Mouse (Mus musculus): ENCODE measurements around the gene Vsir.

Vsir gene

GRCm38 (mm10) chr10:60390177-60390903 lies 43.7 kb downstream of the Vsir start:
- DNase-seq = no peak

DNA sequence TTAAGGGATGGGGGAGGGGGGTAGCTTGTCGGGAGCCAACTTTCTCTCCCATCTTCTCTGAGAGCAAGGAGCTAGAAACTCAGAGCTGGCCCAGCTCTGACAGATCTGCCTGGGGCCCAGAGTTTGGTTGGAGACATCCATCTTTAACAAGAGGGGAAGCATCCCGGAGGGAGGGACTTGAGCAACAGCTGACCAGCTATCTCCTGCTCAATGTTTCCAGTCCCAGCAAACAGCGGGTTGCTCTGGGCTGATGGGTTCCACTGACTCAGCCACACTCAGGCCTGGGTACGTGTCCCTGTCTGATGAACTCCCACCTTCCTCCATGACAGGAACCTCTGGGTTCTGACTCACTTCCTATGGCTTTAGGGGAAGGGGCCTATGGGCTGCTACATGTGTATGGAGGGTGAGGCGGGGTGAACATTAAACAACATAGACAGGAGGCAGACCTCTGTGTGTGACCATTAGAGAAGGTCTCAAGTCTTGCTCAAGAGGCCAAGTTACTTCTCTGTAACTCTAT lies 44.3 kb downstream of the Vsir start:
- no peak for DNase-seq

DNA sequence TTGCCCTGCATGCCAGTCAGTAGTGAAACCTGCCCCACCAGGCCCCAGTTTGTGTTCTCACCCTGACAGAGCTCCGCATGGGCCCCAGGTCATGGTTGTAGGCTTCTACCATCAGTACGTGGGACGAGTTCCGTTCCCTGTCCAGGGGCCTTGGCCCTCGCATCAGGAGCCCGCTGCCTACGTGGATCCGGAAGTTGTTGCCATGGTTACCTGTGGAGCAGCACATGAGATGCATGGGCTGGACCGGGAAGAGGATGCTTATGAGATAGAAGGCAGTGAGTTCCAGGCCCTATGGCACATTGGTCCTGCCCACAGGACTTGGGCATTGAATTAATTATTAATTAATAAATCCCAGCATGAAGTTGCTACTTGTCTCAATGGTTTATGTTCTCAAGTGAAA lies 45.0 kb downstream of the Vsir start:
- DNase-seq = no peak

- no peak for DNase-seq
Measured at GRCm38 (mm10) chr10:60394936-60395335, 48.3 kb downstream of the Vsir start.

GRCm38 (mm10) chr10:60395605-60396004 lies 49.0 kb downstream of the Vsir start:
- no peak for DNase-seq

DNA sequence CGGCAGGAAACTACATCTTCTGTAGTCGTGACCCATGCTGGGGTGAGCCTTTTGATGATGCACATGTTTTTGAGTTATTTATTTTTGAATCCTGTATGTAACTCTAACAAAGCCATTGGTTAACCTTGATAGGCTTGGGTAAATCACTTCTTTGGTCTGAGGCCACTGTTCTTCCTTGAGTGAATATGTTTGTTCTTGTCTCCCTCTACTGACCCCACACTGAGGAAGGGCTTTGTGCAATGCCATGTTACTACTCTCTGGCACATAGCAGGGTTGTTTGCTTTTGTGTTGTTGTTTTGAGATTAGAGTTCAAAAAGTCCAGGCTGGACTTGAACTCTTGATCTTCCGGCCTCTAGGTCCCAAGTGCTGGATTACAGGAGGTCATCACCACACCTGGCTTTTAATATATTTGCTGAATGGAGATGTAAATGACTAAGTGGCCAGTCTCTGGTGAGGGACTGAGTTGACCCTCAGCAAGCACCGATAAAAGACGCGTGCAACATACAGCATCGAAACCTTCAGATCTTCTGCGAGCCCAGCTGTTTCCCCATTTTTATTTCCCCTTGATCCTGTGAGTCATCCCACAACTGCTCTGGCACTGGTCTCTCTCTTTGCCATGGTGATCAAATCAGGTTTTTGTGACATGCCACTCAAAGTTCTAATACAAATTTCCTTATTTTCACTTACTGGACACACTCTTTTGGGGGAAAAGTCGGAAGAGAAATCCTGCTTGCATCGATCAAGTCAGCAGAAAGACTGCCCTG lies 51.6 kb downstream of the Vsir start:
- DNase-seq = peak; percentile 31

DNA sequence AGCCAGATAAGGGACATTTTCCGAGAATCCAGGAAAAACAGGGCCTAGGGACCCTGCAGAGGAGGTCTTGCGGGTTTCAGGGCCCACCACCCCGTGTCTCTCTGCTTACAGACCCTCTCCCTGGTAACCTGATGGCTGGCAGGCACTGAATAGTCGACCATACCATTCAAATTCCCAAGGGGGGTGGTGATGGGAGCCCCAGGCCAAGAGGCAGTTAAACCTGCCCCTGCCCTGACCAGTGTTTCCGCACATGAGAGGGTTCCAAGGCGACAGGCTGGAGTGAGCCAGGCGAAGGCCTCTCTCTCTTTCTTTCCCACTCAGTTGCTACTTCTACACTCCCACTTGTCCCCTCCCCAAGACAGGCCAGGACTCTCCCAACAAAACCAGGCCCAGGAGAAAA lies 52.8 kb downstream of the Vsir start, which contains the start of gene Gm17455:
TSS of gene Gm17455 (plus strand) at position 278 of the 400 bp plus-strand sequence.
- DNase-seq = no peak

DNA sequence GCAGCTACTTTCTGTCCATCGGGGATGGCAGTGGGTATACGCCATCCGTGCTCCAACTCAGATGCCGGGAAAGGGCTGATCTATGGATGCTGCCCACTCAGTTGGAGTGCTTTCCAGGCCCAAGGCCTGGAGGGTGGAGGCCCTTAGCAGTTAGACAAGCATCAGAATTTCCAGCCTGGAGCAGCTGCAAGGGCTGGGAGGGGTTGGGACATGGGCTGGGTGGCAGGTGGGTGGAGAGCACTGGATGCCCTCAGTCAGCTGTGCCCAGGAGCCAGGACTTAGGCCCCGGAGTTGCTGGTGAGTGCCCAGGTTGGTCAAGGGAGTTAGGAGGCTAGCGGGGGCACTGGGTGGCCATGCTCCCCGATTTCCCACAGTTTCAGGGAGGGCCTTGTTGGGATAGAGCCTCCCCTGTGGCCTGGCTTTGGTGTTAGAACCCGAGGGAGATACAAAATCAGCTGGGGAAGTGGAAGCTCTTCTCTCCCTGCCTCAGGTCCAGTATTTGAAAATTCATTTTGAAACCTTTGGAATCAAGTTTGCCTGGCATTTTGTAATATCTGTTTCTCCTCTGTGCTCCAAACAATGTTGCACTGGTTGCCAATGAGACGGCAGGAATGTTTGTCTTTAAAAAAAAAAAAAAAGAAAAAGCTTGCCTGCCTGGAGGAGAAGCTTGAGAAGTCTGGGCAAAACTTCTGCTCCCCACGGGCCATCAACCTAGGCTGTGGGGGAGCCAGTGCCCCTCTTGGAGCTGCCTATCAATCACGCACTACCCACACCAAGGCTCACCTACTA lies 54.0 kb downstream of the Vsir start:
- no peak for DNase-seq

- DNase-seq = no peak
Measured at GRCm38 (mm10) chr10:60405460-60406177, 59.0 kb downstream of the Vsir start.

- DNase-seq = peak; percentile 80
Measured at GRCm38 (mm10) chr10:60407831-60408230, 61.2 kb downstream of the Vsir start.

DNA sequence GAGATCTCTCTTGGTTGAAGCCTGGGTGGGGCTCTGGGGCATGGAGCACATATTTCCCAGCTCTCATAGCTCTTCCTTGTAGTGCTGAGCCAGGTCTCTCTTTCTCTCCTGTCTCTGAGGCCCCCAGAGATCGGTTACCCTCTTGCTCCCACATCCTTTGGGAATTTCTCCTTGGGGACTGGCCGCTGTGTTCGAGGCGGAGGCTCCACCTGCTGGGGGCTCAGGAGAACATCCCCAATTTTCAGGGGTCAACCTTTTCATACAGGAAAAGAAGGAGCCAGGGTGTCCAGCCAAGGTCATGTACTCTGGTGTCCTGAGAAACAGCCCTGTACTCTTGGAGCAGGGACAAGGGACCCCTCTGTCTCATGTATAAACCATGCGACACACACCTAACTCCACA lies 65.1 kb downstream of the Vsir start:
- no peak for DNase-seq

GRCm38 (mm10) chr10:60413756-60414155 lies 67.1 kb downstream of the Vsir start:
- DNase-seq = no peak

DNA sequence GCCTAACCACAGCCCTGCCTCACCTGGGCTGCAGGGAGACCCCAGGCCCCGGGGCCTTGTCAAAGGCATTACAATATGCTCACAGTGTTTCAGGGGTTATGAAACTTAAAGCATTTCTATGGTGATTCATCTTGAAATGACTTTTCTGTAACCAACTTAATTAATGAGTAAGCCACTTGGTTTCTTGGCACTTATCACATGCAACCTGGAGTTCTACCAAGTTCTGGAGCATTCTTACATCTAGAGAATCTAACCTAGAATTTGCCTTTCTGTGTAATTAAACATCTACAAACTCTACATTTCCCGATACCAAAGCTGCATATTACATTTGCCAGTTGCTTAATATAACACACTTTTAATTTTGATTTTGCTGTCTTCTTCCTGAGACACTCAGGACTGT lies 70.4 kb downstream of the Vsir start:
- DNase-seq = no peak

GRCm38 (mm10) chr10:60418137-60418536 lies 71.5 kb downstream of the Vsir start:
- peak; percentile 78 for DNase-seq

GRCm38 (mm10) chr10:60419624-60420023 lies 73.0 kb downstream of the Vsir start:
- no peak for DNase-seq

Data from lung, postnatal 36 days (tissue).